Mouse (Mus musculus) embryonic fibroblast, embryonic 13.5 days (primary cell): ENCODE measurements around the gene Ldlrad3.

Experiments used
- CTCF ChIP-seq: IDR thresholded peaks from 2 replicates; pipeline ENCODE4 v1.5.1; 2011; ENCODE audit warnings: mild to moderate bottlenecking, control low read depth, low read length, moderate library complexity, borderline replicate concordance; ENCODE audit not compliant: insufficient read depth
- POLR2A ChIP-seq: IDR thresholded peaks from 2 replicates; pipeline ENCODE4 v1.6.1; 2011; ENCODE audit warnings: low read depth, mild to moderate bottlenecking, control low read depth, low read length, moderate library complexity

GRCm38 (mm10) chr2:102027265-102027664 lies 158.9 kb downstream of the Ldlrad3 start:
- TF ChIP-seq CTCF (no peak), POLR2A (no peak)
